13 mouse cellular contexts compared by ENCODE assay signal in the genomic region with DNA sequence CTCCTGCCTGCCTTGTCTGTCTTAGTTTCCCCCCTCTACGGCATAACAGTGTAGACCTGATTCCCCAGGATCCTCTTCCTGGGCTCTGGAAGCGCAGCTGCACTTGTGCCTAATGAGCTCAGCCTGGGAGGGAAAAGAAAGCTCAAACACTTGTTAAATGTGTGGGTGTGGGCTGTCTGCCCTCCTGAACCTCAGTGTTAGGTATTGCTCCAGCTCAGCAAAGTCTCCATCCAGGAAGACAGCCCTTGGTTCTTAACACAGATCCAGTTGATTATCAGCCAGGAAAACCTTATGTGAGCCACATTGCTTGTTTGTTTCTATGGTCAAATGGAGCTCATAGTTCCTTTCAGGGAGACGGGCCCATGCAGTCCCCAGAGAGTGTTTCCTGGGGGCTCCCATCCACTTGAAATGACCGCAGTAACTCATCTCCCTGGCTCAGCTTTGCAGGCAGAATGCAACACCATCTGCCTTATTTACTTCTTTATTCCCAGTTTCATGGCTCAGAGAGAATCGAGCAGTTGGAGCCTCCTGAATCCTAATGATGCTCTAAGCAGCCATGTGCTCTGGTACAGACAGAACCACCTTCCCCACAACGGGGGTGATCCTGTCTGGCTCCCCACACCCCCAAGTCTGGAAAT.
DNase-seq lines count a peak whose midpoint lies in the region; TF ChIP-seq lines count a peak whose summit lies in the region.
"Had no signal": no experiment of that assay in that cellular context is flagged by ENCODE, and none has a peak within 500 bp of the region (broad histone marks: within the 10 kb centered on the region; RNA-seq: fewer than 3 reads in every experiment).

No protein-coding gene starts in this region.

- peak; percentile 69 to 83 for DNase-seq in layer of hippocampus, adult 18-20 months (ENCODE audit: low spot score in 2 of 2)
- no peak for DNase-seq in layer of hippocampus, adult 9-10 months (ENCODE audit: low spot score)
- peak; percentile 19 for DNase-seq in brain, embryonic 14.5 days (ENCODE audit: low read depth)
- DNase-seq in cerebellum, adult 2 months: peak; percentile 50 to 69
- DNase-seq in layer of hippocampus, adult 2 months (ENCODE audit: low spot score in 2 of 2): peak; percentile 68 to 82
- DNase-seq in heart, adult 8-10 months (ENCODE audit: low spot score): no peak
- no peak for DNase-seq in spleen, postnatal 10 days (ENCODE audit: low spot score in 2 of 2)
- no peak for DNase-seq in gastrocnemius, postnatal 36 days
- DNase-seq: gastrocnemius, adult 2 months had no signal

- WGBS in cerebellum, adult 2 months: 40% methylated on average over 6 of the region's 6 CpGs

- H3K4me1 ChIP-seq in cerebellum, adult 2 months (ENCODE audit: control insufficient read depth, insufficient read depth, low read length): peaks cover 8% of the 10 kb centered on the region
- H3K4me1 ChIP-seq: kidney, embryonic 15.5 days; liver, embryonic 12.5 days had no signal

- intact Hi-C loops in gastrocnemius, postnatal 36 days (cut with DNase I): no loop called here

- no peak overlapping the region for H3K4me3 ChIP-seq in cerebellum, adult 2 months (replicated peaks; ENCODE audit: insufficient read depth, low read depth, low read length)
- no peak overlapping the region for H3K4me3 ChIP-seq in layer of hippocampus, adult 2 months
- H3K4me3 ChIP-seq: gastrocnemius, adult 2 months; heart, embryonic 13.5 days; kidney, embryonic 15.5 days; liver, embryonic 12.5 days had no signal

- H3K27ac ChIP-seq in cerebellum, adult 2 months (ENCODE audit: insufficient read depth, low read length): 0 out of 2 replicates have a peak overlapping the region, but pooled peaks have one; percentile 15
- peak overlapping the region; percentile 89 for H3K27ac ChIP-seq in layer of hippocampus, adult 2 months
- H3K27ac ChIP-seq: gastrocnemius, adult 2 months; heart, embryonic 13.5 days; kidney, embryonic 15.5 days; liver, embryonic 12.5 days had no signal

- TF ChIP-seq POLR2A in brain, embryonic 14.5 days (IDR thresholded peaks at IDR 0.05; ENCODE audit: borderline replicate concordance, extremely low read depth, insufficient read depth, insufficient read length, poor library complexity, severe bottlenecking): no peak
- TF ChIP-seq POLR2A in cerebellum, adult 2 months (IDR thresholded peaks at IDR 0.05; ENCODE audit: borderline replicate concordance, insufficient read depth, low read length): no peak

- no peaks in the 10 kb centered on the region for H3K27me3 ChIP-seq in cerebellum, adult 2 months (ENCODE audit: control insufficient read depth, insufficient read depth, low read length)
- H3K27me3 ChIP-seq: CH12.LX; heart, embryonic 13.5 days; kidney, embryonic 15.5 days; liver, embryonic 12.5 days had no signal

- TF ChIP-seq CTCF in brain, embryonic 14.5 days (IDR thresholded peaks at IDR 0.05; ENCODE audit: borderline replicate concordance, extremely low read depth, insufficient read depth, insufficient read length): no peak
- TF ChIP-seq CTCF in cerebellum, adult 2 months (IDR thresholded peaks at IDR 0.05; ENCODE audit: borderline replicate concordance, insufficient read depth, low read depth, low read length): no peak
- TF ChIP-seq CTCF in layer of hippocampus, adult 2 months (conservative IDR thresholded peaks at IDR 0.05): no peak

Comparison
In these comparisons a context has a peak if more than half of its experiments do, and no peak if none do; other contexts are left out.
1. DNase-seq: peak in layer of hippocampus, adult 18-20 months (2 of 2), brain, embryonic 14.5 days (single experiment), cerebellum, adult 2 months (2 of 2) and layer of hippocampus, adult 2 months (2 of 2); none in layer of hippocampus, adult 9-10 months (single experiment), heart, adult 8-10 months (single experiment), spleen, postnatal 10 days (0 of 2) and gastrocnemius, postnatal 36 days (0 of 2).